Mouse (Mus musculus) layer of hippocampus, adult 9-10 months (tissue): ENCODE data around the gene Gm9573.
A peak's percentile ranks its signal among the peaks of the same experiment; 100 is the strongest.

Experiments
- DNase-seq: peaks from one replicate; pipeline ENCODE4 v3.0.0; 2022; ENCODE audit warnings: low spot score

Gm9573 gene

DNA sequence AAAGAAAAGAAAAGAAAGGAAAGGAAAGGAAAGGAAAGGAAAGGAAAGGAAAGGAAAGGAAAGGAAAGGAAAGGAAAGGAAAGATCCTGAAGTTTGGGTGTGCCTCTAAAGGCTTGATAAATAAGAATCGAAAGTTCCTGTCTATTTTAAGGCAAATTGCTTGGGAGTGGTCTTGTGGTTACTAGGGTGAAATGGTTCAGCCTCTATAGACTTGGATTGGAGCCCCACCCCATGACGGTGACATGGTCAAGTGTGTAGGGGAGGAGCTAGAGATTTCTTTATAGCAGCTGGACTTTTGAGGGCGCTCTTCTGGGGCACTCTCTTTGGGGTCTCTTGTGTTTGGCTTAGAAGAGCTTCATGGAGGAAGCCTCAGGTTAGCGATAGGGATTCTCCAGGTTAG, 32.7 kb downstream of the Gm9573 start:
- DNase-seq, result no peak

DNA sequence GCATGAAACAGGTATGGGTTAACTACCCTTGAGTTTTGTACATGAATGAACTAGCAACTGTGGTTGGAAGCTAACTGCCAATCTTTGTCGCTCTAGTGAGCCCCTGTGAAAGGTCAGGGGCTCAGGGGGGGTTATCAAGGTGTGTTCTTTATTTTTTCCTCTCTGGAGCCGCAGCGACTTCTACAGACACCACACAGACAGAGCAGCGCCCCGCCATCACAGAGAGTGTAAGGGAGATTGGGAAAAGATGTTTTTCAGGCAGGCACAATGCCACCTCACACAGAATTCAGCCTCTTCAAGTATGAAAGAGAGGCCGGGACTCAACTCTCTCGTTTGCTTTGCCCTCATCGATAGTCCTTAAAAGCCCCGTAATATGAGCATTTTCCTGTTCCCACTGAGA, 34.3 kb downstream of the Gm9573 start:
- DNase-seq, result no peak

DNA sequence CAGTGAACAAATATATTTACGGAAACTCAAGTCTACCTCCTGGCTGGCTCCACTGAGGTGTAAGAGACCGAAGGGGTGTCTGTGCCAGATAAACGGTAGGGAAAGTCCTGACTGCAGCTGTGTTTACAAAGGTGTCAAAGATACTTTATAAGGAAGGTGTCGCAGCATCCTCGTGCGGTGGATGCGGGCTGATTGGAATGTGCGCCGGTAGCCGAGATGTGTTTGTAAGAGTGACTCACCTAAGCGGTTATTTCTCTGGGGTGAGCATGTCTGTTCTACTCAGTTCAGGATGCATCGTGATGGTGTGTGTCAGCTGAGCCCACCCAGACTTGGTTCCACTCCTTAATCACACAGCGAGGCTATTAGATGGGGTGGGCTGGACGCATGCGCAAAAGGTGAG, 34.7 kb downstream of the Gm9573 start:
- DNase-seq, result no peak

DNA sequence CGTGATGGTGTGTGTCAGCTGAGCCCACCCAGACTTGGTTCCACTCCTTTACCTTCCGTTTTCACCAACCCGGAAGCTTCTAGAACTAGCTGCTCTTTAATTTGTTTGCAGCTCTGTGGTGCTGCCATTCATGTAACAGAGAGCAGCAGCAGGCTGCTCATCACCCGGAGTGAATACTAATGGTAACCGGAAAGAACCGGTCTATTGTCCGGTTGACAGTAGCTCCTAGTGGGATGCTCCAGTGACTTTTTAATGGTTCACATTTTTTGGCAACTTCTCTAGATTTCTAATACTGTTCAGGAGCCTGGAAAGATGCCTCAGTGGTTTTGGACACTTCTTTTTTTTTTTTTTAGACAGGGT, 35.2 kb downstream of the Gm9573 start:
- DNase-seq, result no peak

DNA sequence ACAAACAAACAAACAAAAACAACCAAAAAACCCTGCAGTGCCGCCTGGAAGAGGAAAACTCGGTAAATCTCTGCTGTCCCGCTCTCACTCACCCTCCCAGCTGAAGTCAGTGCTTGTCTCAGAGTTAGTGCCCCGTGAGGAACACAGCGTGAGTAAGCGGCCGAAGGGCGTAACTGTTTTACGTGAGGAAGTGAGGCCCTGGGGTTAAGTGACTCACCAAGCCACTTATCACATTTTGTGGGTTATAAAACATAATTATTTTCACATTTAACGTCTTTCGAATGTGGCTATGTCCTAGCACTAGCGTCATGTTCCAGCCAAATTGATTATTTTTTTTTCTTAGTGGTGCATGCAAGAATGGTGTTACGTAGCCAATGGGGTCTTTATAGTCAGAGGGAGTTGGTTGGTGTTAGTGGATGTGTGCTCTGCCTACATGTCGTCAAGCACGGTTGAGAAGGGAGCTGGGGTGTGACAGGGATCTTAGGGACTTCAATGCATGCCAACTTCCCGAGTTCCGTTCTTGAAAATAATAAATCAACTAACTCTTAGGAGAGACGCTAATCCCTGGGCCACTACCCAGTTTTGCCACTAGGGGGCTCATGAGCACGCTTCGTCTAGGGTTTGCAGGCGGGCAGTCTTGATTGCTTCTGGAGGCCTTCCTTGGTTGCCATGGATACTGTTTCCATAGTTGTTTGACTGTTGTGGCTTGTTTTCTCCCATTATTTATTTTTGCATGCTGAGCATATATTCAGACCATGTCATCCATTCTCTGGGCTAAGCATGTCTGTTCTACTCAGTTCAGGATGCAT, 35.8 kb downstream of the Gm9573 start:
- peak; percentile 65 for DNase-seq

GRCm38 (mm10) chr17:35588387-35588786, 38.0 kb downstream of the Gm9573 start:
- no peak for DNase-seq

DNA sequence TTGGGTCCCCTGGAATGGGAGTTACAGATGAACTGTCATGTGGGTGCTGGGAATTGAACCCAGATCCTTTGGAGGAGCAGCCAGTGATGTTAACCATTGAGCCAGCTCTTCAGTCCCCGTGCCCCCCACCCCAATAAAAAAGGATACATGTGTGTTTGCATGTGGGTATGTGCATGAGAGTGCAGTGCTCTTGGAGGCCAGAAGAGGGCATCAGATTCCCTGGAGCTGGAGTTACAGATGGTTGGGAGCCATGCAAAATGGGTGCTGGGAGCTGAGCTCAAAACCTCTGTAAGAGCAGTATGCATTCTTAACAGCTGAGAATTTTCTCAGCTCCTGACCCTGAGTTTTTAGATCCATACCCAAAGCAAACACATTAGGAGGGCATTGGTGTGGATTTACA, 39.1 kb downstream of the Gm9573 start:
- no peak for DNase-seq

DNA sequence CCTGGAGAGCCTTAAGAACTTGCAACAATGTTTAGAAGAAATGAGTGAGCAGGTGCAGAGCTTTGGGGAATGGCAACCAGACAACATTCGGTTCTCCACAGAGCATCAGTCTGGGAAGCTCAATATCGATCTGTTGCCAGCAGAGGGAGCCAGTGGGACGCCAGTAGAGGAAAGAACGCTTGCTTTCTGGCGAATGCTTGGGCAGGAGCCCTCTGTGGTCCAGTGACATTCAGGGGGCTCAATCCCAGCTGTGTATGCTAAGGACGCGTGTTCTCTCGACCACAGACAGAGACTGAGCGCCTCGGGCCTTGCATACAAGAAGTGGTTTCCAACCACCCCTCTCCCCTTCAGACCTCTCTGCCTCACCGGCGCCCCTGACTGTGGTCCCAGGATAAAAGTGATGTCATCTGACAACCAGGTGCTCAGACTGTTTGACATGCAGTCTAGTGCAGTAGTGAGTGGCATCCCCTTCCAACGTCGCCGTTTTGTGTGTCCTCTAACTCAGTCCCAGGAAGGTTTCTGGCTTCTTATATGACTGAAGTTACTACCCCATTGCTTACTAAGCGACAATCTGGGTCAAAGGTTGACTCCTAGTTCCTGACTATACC, 42.0 kb downstream of the Gm9573 start:
- DNase-seq, result peak; percentile 75

GRCm38 (mm10) chr17:35582900-35583299, 43.5 kb downstream of the Gm9573 start:
- no peak for DNase-seq

- DNase-seq, result peak; percentile 67
These were observed 48.2 kb downstream of the Gm9573 start for GRCm38 (mm10) chr17:35578211-35578610.

DNA sequence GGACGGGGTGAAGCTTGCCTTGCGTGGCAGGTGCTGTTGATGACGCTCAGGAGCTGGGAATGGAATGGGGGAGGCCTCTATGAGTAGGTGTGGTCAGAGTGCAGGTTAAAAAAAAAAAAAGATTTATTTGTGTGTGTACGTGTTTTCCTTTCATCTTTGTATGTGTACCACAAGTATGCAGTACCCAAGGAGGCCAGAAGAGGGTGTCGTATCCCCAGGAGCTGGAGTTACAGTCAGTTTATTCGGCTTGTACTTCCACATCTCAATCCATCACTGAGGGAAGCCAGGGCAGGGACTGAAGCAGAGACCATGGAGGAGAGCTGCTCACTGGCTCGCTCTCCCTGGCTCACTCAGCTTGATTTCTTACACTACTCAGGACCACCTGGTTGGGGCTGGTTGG, 55.0 kb downstream of the Gm9573 start:
- no peak for DNase-seq

DNA sequence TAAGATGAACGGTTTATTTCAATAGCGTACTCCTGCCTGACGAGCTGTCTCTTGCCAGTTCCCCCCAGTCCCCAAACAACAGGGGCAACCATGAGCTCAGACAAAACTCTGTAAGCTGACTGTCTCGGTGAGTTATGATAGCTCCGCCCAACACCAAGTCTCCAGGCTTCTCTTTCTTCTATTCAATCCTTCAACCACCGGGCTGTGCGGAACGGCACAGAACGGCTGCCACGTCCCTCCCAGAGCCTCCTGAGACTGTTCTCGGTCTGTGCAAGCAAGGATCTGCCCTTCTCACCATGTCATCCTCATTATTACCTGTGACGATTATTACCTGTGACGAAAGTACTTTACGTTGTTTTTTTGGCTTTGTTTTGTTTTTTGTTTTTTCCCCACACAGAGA, 55.6 kb downstream of the Gm9573 start:
- no peak for DNase-seq

- no peak for DNase-seq
These were observed 57.1 kb downstream of the Gm9573 start for GRCm38 (mm10) chr17:35569091-35569944.
